Mouse (Mus musculus) CH12.LX (cell line): Measurements from ENCODE around the gene Fam19a1.

ENCODE experiments used
- ELF1 ChIP-seq: IDR thresholded peaks from 2 replicates; pipeline ENCODE4 v1.6.1; 2014; ENCODE audit warnings: low read depth, mild to moderate bottlenecking, inconsistent platforms, low read length, improper control_type of control experiment
- EP300 ChIP-seq: IDR thresholded peaks from 2 replicates; pipeline ENCODE4 v1.6.1; 2011; ENCODE audit warnings: low read length, improper control_type of control experiment
- GABPA ChIP-seq: IDR thresholded peaks from 2 replicates; pipeline ENCODE4 v1.6.1; 2012; ENCODE audit warnings: low read depth, low read length, improper control_type of control experiment, inconsistent platforms; ENCODE audit not compliant: insufficient replicate concordance
- JUND ChIP-seq: conservative IDR thresholded peaks from 2 replicates; pipeline ENCODE4 v1.6.1; 2011; ENCODE audit warnings: low read depth, low read length, improper control_type of control experiment
- NELFE ChIP-seq: IDR thresholded peaks from 2 replicates; pipeline ENCODE4 v1.6.1; 2011; ENCODE audit warnings: low read depth, low read length, improper control_type of control experiment
- POLR2A ChIP-seq: IDR thresholded peaks from 2 replicates; pipeline ENCODE4 v1.6.1; 2011; ENCODE audit warnings: low read depth, mild to moderate bottlenecking, improper control_type of control experiment, low read length
- RCOR1 ChIP-seq: conservative IDR thresholded peaks from 2 replicates; pipeline ENCODE4 v1.6.1; 2012; ENCODE audit warnings: low read depth, mild to moderate bottlenecking, inconsistent platforms, low read length, improper control_type of control experiment
- TBP ChIP-seq: conservative IDR thresholded peaks from 2 replicates; pipeline ENCODE4 v1.6.1; 2011; ENCODE audit warnings: low read depth, low read length, improper control_type of control experiment

GRCm38 (mm10) chr6:96499464-96499863, 386.5 kb downstream of the Fam19a1 start:
- TF ChIP-seq ELF1: no peak
- no peak for TF ChIP-seq GABPA
- TF ChIP-seq EP300: no peak
- no peak for TF ChIP-seq NELFE
- no peak for TF ChIP-seq RCOR1
- no peak for TF ChIP-seq POLR2A
- TF ChIP-seq TBP: no peak
- no peak for TF ChIP-seq JUND
